Mouse (Mus musculus) CH12.LX (cell line): Measurements from ENCODE around the gene Ccm2l.
A peak's percentile ranks its signal among the peaks of the same experiment; 100 is the strongest.

Source experiments
- CTCF ChIP-seq, 2 experiments: IDR thresholded peaks in 1 of 2; conservative IDR thresholded peaks in 1 of 2; 2 replicates each; pipeline ENCODE4 v1.5.1; 2011 to 2012; ENCODE audit warnings: low read depth in 2 of 2, low read length in 2 of 2, improper control_type of control experiment in 1 of 2, inconsistent platforms in 1 of 2, mild to moderate bottlenecking in 1 of 2, moderate library complexity in 1 of 2
- E2F4 ChIP-seq: IDR thresholded peaks from 2 replicates; pipeline ENCODE4 v1.6.1; 2011; ENCODE audit warnings: low read depth, low read length, improper control_type of control experiment; ENCODE audit not compliant: insufficient replicate concordance
- ELF1 ChIP-seq: IDR thresholded peaks from 2 replicates; pipeline ENCODE4 v1.6.1; 2014; ENCODE audit warnings: low read depth, mild to moderate bottlenecking, inconsistent platforms, low read length, improper control_type of control experiment
- EP300 ChIP-seq: IDR thresholded peaks from 2 replicates; pipeline ENCODE4 v1.6.1; 2011; ENCODE audit warnings: low read length, improper control_type of control experiment
- POLR2A ChIP-seq: IDR thresholded peaks from 2 replicates; pipeline ENCODE4 v1.6.1; 2011; ENCODE audit warnings: low read depth, mild to moderate bottlenecking, improper control_type of control experiment, low read length
- SMC3 ChIP-seq: IDR thresholded peaks from 2 replicates; pipeline ENCODE4 v1.6.1; 2011; ENCODE audit warnings: low read depth, low read length, improper control_type of control experiment
- TCF12 ChIP-seq: IDR thresholded peaks from 2 replicates; pipeline ENCODE4 v1.6.1; 2014; ENCODE audit warnings: low read depth, mild to moderate bottlenecking, inconsistent platforms, low read length, improper control_type of control experiment
- USF1 ChIP-seq: IDR thresholded peaks from 2 replicates; pipeline ENCODE4 v1.6.1; 2014; ENCODE audit warnings: low read depth, mild to moderate bottlenecking, inconsistent platforms, low read length, improper control_type of control experiment
- ZC3H11A ChIP-seq: IDR thresholded peaks from 2 replicates; pipeline ENCODE4 v1.6.1; 2012; ENCODE audit warnings: low read depth, mild to moderate bottlenecking, inconsistent platforms, low read length, improper control_type of control experiment

DNA sequence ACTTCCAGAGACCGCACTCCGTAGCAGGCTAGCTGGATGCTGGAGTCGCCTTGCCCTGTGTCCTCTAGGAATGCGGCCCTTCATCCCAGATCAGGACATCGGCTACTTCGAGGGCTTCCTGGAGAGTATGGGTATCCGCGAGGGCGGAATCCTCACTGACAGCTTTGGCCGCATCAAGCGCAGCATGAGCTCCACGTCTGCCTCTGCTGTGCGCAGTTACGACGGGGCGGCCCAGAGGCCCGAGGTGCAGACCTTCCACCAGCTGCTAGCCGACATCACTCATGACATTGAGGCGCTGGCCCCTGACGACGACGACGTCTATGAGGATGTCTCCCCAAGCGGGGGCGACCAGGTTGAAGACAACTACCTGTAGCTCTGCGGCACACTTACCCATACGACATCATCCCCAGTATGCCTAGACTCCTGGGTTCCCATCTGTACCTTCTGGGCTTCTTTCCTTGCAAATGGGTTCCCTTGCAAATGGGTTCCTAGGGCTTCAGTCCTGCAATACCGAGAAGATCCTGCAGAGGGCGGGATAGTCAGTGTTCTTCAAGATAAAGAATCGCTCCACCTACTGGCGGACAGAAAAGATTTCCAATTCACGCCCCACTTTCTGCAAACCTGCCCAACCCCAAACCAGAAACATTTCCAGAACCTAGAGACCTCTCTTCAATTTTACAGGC, 15.2 kb downstream of the Ccm2l start:
- TF ChIP-seq ELF1, result no peak
- TF ChIP-seq EP300, result no peak
- no peak for TF ChIP-seq POLR2A
- no peak for TF ChIP-seq E2F4
- peak; percentile 97 to 100 for TF ChIP-seq CTCF (conservative IDR thresholded peaks at IDR 0.05 in 1 of 2, IDR thresholded peaks at IDR 0.05 in 1 of 2; ENCODE audit: low read depth in 2 of 2, low read length in 2 of 2)
- 0 out of 2 replicates have a peak, but pooled peaks have one; percentile 15 for TF ChIP-seq TCF12
- no peak for TF ChIP-seq ZC3H11A
- no peak for TF ChIP-seq USF1
- peak; percentile 92 for TF ChIP-seq SMC3
